Mouse (Mus musculus): ENCODE data around the gene Prss57.

The Prss57 gene

GRCm38 (mm10) chr10:79807826-79808225, 17.1 kb upstream of the Prss57 start:
- DNase-seq (ENCODE audit: low spot score in 2 of 2): no peak

GRCm38 (mm10) chr10:79806972-79807371, 16.2 kb upstream of the Prss57 start:
- DNase-seq (ENCODE audit: low spot score in 2 of 2): no peak

GRCm38 (mm10) chr10:79806331-79806730, 15.6 kb upstream of the Prss57 start:
- no peak for DNase-seq (ENCODE audit: low spot score in 2 of 2)

GRCm38 (mm10) chr10:79805636-79806035, 14.9 kb upstream of the Prss57 start:
- no peak for DNase-seq (ENCODE audit: low spot score in 2 of 2)

GRCm38 (mm10) chr10:79803716-79804323, 13.1 kb upstream of the Prss57 start:
- DNase-seq (ENCODE audit: low spot score in 2 of 2): peak; percentile 91 to 92

- peak in 1 of 2 experiments; percentile 59 for DNase-seq (ENCODE audit: low spot score in 2 of 2)
Measured at GRCm38 (mm10) chr10:79802331-79802971, 11.7 kb upstream of the Prss57 start.

GRCm38 (mm10) chr10:79801837-79802236, 11.1 kb upstream of the Prss57 start:
- DNase-seq (ENCODE audit: low spot score in 2 of 2): no peak

- no peak for DNase-seq (ENCODE audit: low spot score in 2 of 2)
Measured at GRCm38 (mm10) chr10:79800508-79800907, 9.7 kb upstream of the Prss57 start.

GRCm38 (mm10) chr10:79798289-79798928, 7.6 kb upstream of the Prss57 start:
- no peak for DNase-seq (ENCODE audit: low spot score in 2 of 2)

GRCm38 (mm10) chr10:79797326-79797725, 6.6 kb upstream of the Prss57 start:
- DNase-seq (ENCODE audit: low spot score in 2 of 2): no peak

- DNase-seq (ENCODE audit: low spot score in 2 of 2): no peak
Measured at GRCm38 (mm10) chr10:79795905-79796304, 5.1 kb upstream of the Prss57 start.

GRCm38 (mm10) chr10:79794491-79794931, 3.8 kb upstream of the Prss57 start:
- DNase-seq (ENCODE audit: low spot score in 2 of 2): no peak

GRCm38 (mm10) chr10:79793738-79794490, 3.2 kb upstream of the Prss57 start:
- peak in 1 of 2 experiments; percentile 53 for DNase-seq (ENCODE audit: low spot score in 2 of 2)

- peak in 1 of 2 experiments; percentile 79 for DNase-seq (ENCODE audit: low spot score in 2 of 2)
Measured at GRCm38 (mm10) chr10:79793051-79793737, 2.4 kb upstream of the Prss57 start, which contains the start of gene Palm. Palm (plus strand) TSS chr10:79793572.

- no peak for DNase-seq (ENCODE audit: low spot score in 2 of 2)
Measured at GRCm38 (mm10) chr10:79792339-79793040, 1.7 kb upstream of the Prss57 start.

GRCm38 (mm10) chr10:79789581-79789980, 1.2 kb downstream of the Prss57 start:
- DNase-seq (ENCODE audit: low spot score in 2 of 2): no peak

- peak in 1 of 2 experiments; percentile 68 for DNase-seq (ENCODE audit: low spot score in 2 of 2)
Measured at GRCm38 (mm10) chr10:79788386-79789158, 2.2 kb downstream of the Prss57 start.

GRCm38 (mm10) chr10:79783920-79784800, 6.6 kb downstream of the Prss57 start:
- no peak for DNase-seq (ENCODE audit: low spot score in 2 of 2)

- no peak for DNase-seq (ENCODE audit: low spot score in 2 of 2)
Measured at GRCm38 (mm10) chr10:79783050-79783449, 7.7 kb downstream of the Prss57 start.

All from frontal cortex, postnatal 10 days (tissue).